Mouse (Mus musculus): ENCODE data around the gene Fbxw9.

DNA sequence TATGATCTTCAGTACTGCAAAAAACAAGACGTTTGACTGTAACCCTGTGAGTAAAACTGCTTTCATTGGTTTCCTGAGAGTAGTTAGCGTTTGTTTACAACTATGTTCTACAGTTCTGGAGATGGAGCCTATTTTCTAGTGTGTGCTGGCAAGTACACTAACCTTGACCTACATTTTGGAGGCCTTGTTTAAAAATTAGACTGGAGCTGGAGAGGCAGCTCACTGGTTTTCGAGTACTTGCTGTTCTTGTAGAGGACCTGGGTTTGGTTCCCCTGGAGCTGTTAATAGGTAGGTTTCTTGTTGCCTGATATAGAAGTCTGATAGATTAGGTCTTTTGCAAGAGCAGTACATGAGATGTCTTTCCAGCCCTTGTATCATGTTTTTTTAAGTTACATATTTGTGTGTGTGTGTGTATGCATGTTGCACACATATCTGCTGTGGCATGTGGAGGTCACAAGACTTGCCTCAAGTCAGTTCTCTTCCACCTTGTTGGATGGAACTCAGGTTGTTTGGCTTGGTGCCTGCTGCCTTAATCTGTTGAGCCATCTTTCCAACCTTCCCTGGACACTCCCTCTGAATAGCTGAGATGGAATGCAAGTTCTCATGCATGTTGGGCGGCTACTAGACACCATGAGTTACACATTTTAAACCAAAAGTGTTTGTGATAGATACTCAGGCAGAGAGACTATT, 27.1 kb upstream of the Fbxw9 start:
- TF ChIP-seq CTCF (IDR thresholded peaks at IDR 0.05; ENCODE audit: low read depth, low read length) (no peak), POLR2A (IDR thresholded peaks at IDR 0.05; ENCODE audit: insufficient read depth, low read length) (no peak)
